Mouse (Mus musculus) hematopoietic stem cell, adult 5-6 weeks (primary cell): ENCODE data around the gene Gm20696. TPM values are rescaled to one million over a fixed set of nuclear protein-coding genes. Genes with fewer than 3 reads are reported as not detected.
A peak's percentile ranks its signal among the peaks of the same experiment; 100 is the strongest.

Experiments
- ATAC-seq, 2 experiments: fragments of 125-278 bp in 1 of 2; replicated peaks in 1 of 2; 2 replicates each; pipeline ENCODE4 v1.8.0; 2016 to 2017; ENCODE audit warnings: inconsistent platforms in 2 of 2, mild to moderate bottlenecking in 2 of 2, moderate number of reproducible peaks in 2 of 2, low read depth in 1 of 2, moderate TSS enrichment in 1 of 2; ENCODE audit not compliant: low FRiP score in 2 of 2, poor library complexity in 2 of 2, severe bottlenecking in 2 of 2, insufficient read depth in 1 of 2, low TSS enrichment in 1 of 2
- total RNA-seq: library from RNA; stranded (forward); fragments of 172-1452, 232-1000 nt; gene quantifications from 2 replicates; pipeline ENCODE4 v1.2.3, GENCODE M21; 2017

Gm20696 gene
- total RNA-seq, 1 experiment from 2014 or later, result 1.9 TPM

GRCm38 (mm10) chr6:99636801-99637200, 29.8 kb downstream of the Gm20696 start:
- ATAC-seq, result no peak; a peak in 1 of 4 replicates

DNA sequence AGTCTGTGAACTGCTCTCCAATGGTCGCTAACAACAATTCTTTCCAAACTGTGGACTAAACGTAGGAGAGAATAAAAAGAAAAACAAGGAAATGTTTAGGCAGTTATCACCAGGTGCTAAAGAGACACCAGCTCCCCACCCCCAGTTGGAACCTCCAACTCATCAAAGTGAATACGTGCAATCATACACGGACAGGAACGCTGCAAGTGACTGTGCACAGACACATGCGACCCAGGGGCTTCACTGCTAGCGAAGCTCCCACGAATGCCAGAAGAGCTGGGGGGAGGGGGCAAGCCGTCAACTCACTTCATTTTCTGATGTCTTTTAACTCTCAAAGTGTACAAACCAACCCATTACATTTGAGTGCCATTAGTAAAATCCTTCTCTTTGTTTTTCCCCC, 30.5 kb downstream of the Gm20696 start:
- no peak for ATAC-seq

DNA sequence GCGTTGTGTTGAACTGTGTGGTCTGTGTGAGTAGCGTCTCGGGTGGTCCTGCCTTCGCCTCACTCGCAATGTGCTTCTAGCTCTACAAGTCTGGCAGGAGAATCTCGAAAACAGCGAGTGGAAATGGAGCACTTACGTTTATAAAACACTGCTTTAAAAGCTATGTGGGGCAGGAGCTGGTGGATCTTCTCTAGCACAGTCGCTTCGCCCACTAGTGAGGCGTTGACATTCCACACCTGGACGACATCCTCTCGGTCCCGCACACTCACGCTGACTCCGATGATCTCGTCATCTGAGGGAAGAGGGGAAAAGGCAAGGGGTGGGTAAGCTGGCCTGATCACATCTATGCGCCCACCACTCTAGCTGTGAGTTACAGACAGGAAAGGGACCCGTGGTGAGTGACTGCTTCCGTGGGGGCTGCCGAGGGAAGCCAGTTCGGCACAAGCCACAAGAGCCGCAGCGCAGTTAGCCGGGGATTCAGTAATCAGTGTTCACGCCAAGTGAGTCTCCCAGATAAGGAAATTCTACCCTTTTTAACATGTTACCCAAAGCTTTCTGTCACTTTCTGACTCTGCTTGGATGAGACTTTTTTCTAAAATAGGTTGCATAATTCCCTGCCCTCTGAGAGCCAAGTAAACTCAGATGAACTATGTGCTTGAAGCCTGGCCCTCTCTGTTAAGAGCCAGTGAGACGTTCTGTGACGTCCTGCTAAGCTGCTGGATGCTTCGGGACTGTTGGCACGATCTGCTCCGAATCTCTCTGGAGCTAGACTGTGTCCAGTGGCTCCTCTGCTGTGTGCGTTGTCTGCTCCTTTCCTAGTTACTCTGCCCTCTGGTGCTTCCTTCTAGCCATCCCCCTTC, 34.2 kb downstream of the Gm20696 start:
- ATAC-seq, result no peak

DNA sequence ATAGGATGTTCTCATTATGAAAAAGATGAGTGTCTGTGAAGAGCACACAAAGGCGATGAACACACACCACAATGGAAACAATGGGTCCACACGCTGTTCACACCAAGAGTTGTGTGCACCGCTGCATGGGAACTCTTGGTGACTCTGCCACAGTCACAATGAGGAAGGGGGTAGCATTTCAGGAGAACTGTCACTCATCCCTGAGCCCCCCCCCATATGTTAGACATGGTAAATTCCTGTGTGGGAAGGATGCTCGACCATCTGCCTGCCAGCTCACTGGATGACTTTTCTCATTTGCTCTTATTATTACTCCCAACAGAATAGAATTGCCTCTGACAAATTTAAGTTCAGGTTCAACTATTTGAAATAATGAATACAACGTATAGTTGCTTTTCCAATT, 35.0 kb downstream of the Gm20696 start:
- no peak for ATAC-seq

GRCm38 (mm10) chr6:99629726-99630458, 36.7 kb downstream of the Gm20696 start:
- no peak for ATAC-seq

- no peak for ATAC-seq
Measured at GRCm38 (mm10) chr6:99626347-99626746, 40.2 kb downstream of the Gm20696 start.

- no peak for ATAC-seq
Measured at GRCm38 (mm10) chr6:99625803-99626202, 40.8 kb downstream of the Gm20696 start.

DNA sequence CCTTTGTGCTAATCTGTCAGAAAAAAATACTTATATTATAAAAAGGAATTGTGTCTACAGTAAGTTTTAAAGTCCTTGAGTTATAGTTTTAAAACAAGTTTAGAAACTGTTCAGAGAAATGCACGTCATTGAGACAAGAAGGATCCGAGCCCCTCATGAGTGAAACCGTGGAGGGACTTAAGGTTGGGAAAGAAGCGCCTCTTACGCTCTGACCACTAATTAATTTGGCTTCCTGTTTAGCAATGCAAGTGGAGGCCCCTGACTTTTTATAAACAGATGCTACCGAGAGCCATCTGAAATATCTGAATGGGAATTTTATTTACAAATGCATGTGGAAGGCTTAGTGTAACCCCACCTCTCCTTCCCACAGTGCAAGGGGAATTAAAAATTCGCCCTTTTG, 41.3 kb downstream of the Gm20696 start:
- no peak for ATAC-seq

GRCm38 (mm10) chr6:99624542-99624941, 42.1 kb downstream of the Gm20696 start:
- no peak for ATAC-seq

DNA sequence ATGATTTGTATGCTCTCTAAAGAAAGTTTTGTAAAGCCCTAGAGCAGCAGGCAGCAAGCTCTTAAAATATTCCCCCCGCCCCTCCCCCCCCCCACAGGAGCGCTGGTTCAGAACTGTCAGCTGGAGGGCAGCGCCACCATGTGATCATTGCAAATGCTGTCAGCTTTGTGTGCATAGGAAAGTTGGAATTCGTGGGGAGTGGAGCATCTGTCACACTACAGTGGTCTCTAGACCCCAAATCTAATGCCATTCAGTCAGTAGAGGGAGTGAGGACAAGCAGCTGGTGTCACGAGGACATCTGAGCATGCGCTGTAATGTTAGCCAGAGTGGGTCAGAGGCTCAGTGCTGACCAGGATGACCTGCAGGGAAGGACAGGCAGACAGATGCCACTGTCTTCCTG, 43.0 kb downstream of the Gm20696 start:
- ATAC-seq, result no peak

DNA sequence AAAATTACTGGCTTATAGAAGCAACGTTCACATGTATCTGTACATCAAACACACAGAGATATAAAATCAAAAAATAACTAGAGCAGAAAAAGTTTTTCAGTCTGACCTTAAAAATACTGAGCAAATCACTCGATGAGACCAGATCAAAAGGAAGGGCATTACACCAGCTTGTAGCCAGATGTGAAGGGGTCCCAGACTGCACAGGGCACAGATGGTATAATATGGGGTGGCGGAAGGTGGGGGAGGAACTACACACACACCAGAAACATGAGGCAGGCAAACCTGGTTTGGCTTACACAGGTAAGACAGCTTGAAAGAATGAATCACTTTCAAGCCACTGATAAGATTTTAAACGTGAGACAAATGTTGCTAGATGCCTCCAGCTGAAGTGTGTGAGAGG, 45.4 kb downstream of the Gm20696 start:
- no peak for ATAC-seq

- ATAC-seq, result peak; percentile 51 to 68; a peak in 2 of 4 replicates
Measured at GRCm38 (mm10) chr6:99620471-99620870, 46.1 kb downstream of the Gm20696 start.

DNA sequence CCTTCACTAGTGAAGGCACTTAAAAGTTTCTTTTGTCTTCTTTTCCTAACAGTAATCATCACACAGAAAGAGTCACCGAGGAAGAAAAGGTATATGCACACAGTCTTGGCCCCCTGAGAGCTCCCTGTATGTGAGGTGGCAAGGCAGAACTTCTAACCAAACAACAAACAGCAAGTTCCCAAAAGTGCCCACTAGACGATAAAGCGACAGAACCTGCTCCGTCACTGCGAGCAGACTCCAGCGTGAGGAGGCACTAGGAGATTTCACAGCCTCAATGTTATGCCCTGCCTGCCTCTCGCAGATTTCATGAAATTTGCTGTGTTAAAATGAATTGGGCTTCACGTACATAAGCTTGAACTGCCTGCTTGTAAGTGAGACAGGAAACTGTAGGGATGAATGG, 46.6 kb downstream of the Gm20696 start:
- ATAC-seq, result peak; percentile 54 to 63

DNA sequence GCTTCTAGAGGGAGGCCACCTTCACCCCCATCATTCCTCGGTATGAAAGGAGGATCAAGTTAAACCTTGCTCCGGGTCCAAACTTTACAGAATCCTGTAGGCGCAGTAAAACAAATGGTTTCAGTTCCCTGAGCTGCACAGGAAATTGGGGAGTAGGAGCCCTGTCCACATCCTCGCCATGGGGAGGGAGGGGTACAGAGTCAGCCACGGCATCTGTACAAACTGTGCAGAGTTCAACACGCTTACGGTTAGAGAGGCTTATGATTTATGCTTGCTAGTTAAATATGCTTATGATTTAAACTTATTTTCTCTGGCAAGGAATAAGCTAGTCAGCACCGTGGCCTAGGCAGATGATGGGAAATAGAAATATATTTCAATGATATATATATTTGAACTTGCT, 47.1 kb downstream of the Gm20696 start:
- 0 out of 4 replicates have a peak, but pooled peaks of 1 of the 2 experiments have one; percentile 24 for ATAC-seq

DNA sequence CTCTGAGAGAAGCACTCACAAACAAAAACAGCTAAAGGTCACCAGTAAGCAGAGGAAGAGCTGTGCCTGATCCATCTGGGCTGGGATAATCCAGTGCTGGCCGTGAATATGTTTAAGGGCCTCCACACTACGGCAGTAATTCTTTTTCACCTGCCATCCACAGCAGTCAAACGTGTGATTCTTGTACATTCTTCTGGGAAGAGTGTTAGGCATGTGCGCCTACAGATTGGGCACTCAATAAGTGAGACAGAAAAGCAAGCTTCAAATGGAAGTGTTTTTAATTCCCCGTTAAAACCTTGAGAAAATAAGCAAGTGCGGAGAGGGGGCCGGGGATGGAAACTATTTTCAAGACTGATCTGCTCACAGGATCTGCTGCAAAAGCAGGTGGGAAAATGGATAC, 48.7 kb downstream of the Gm20696 start:
- no peak for ATAC-seq

- ATAC-seq, result no peak
Measured at GRCm38 (mm10) chr6:99617415-99617814, 49.2 kb downstream of the Gm20696 start.

DNA sequence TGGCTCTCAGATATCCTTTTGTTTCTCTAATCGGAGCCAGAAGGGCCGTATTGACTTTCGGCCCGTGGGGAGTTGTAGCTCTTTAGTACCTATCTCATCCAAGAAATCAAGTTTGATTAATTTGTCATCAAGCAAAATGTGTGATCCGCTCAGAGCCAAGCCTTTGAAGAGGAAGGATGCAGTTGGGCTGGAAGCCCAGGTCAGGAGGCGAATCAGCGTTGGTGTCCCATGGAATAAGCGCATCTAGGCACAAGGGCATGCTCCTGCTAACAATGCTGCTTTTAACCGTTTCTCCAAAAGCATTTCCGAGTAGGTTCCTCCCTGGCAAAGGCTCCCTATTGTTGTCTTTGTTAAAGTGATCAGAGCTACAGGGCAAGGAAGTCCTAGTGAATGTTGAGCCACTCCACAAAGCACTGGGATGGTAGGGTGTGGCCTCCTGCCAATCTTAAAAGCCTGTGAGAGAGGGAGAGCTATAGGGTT, 51.3 kb downstream of the Gm20696 start:
- ATAC-seq, result no peak

DNA sequence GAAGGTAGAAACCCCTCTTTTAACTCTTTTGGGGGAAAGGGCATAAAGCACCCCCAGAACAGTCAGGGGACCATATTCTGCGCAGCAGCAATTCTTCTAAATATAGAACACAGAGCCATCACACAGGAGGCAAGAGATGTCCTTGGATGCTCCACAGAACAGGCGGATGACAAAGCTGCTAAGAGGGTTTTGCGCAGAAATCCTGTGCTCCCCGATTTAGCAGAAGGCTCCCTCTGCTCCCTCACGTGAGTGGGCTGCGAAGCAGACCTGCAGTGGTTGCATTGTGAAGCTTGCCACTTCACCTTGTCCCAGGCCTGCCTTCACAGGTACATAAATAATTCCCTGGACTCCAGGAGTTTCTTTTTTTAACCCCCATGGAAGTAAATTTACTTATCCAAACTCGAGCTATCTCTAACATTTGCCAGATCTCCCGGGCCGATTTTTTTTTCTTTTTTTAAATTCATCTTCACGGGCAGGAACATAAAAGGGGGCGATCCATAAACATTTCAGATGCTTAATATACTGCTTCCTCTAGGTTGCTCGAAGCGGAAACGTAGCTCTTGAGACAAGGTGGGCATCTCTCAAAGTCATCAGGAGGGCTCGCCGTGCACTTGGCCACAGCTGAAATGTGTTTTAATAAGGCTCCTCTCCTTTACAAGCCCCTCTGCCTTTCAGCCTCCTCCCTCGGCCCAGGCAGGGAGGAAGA, 51.9 kb downstream of the Gm20696 start:
- no peak for ATAC-seq
